Comparison of ENCODE assay signal across 18 mouse cellular contexts in genomic region chr5:137134959-137135358, GRCm38 (mm10). TPM values are rescaled to one million over a fixed set of nuclear protein-coding genes. Genes with fewer than 3 reads are reported as not detected.
DNase-seq lines count a peak whose midpoint lies in the region; ATAC-seq lines count a peak whose summit lies in the region.
"Had no signal": no experiment of that assay in that cellular context is flagged by ENCODE, and none has a peak within 500 bp of the region (broad histone marks: within the 10 kb centered on the region; RNA-seq: fewer than 3 reads in every experiment).

No protein-coding gene starts in this region.

- no peaks in the 10 kb centered on the region for H3K9me3 ChIP-seq in kidney, embryonic 16.5 days (ENCODE audit: low read length)
- H3K9me3 ChIP-seq: embryonic facial prominence, embryonic 15.5 days; forebrain, embryonic 15.5 days; heart, embryonic 15.5 days; liver, embryonic 15.5 days had no signal

- H3K27me3 ChIP-seq in kidney, embryonic 16.5 days (ENCODE audit: insufficient read depth, low read length), result no peaks in the 10 kb centered on the region
- H3K27me3 ChIP-seq: embryonic facial prominence, embryonic 15.5 days; forebrain, embryonic 15.5 days; liver, embryonic 15.5 days; neural tube, embryonic 12.5 days had no signal

- H3K4me3 ChIP-seq in kidney, embryonic 16.5 days (ENCODE audit: low read length), result no peak overlapping the region
- H3K4me3 ChIP-seq: embryonic facial prominence, embryonic 15.5 days; forebrain, embryonic 15.5 days; heart, embryonic 15.5 days; liver, embryonic 15.5 days; midbrain, embryonic 12.5 days; neural tube, embryonic 12.5 days had no signal

- H3K9ac ChIP-seq in kidney, embryonic 16.5 days (replicated peaks; ENCODE audit: low read length), result no peak overlapping the region
- H3K9ac ChIP-seq: embryonic facial prominence, embryonic 15.5 days; forebrain, embryonic 15.5 days; heart, embryonic 15.5 days; liver, embryonic 15.5 days; midbrain, embryonic 12.5 days; neural tube, embryonic 12.5 days had no signal

- H3K4me2 ChIP-seq in kidney, embryonic 16.5 days (replicated peaks; ENCODE audit: low read depth, low read length), result no peak overlapping the region
- H3K4me2 ChIP-seq: embryonic facial prominence, embryonic 15.5 days; forebrain, embryonic 15.5 days; heart, embryonic 15.5 days; liver, embryonic 15.5 days; midbrain, embryonic 12.5 days; neural tube, embryonic 12.5 days had no signal

- no peak overlapping the region for H3K27ac ChIP-seq in kidney, embryonic 16.5 days (ENCODE audit: low read length)
- H3K27ac ChIP-seq: embryonic facial prominence, embryonic 15.5 days; forebrain, embryonic 15.5 days; heart, embryonic 15.5 days; liver, embryonic 15.5 days; midbrain, embryonic 12.5 days; neural tube, embryonic 12.5 days had no signal

- no peak for ATAC-seq in kidney, embryonic 16.5 days (ENCODE audit: low FRiP score, low TSS enrichment)
- ATAC-seq: forebrain, embryonic 15.5 days; hindbrain, embryonic 16.5 days had no signal

- H3K4me1 ChIP-seq in kidney, embryonic 16.5 days (ENCODE audit: insufficient read depth, low read length), result no peaks in the 10 kb centered on the region
- H3K4me1 ChIP-seq: embryonic facial prominence, embryonic 15.5 days; forebrain, embryonic 15.5 days; heart, embryonic 15.5 days; liver, embryonic 15.5 days; midbrain, embryonic 12.5 days; neural tube, embryonic 12.5 days had no signal

- peak; percentile 82 for DNase-seq in adrenal gland, postnatal 10 days
- no peak for DNase-seq in adrenal gland, adult 8-10 months
- DNase-seq in kidney, postnatal 14 days, result peak; percentile 54
- peak; percentile 80 for DNase-seq in testis, postnatal 10 days (ENCODE audit: low spot score)
- DNase-seq in testis, postnatal 14 days (ENCODE audit: low spot score), result no peak
- no peak for DNase-seq in left cerebral cortex, adult 8-10 months (ENCODE audit: low spot score in 2 of 2)
- DNase-seq in layer of hippocampus, adult 9-10 months (ENCODE audit: low spot score), result no peak
- DNase-seq: cerebellum, postnatal 10 days; gastrocnemius, postnatal 36 days; right cerebral cortex, adult 18-20 months had no signal

- H3K36me3 ChIP-seq in kidney, embryonic 16.5 days (ENCODE audit: insufficient read depth, low read length), result no peaks in the 10 kb centered on the region
- H3K36me3 ChIP-seq: embryonic facial prominence, embryonic 15.5 days; forebrain, embryonic 15.5 days; heart, embryonic 15.5 days; liver, embryonic 15.5 days; midbrain, embryonic 12.5 days; neural tube, embryonic 12.5 days had no signal

- WGBS in kidney, embryonic 16.5 days, result 27% methylated on average over 11 of the region's 11 CpGs

RNA-seq across cellular contexts. Expression of gene Muc3, which starts 14.2 kb away (rescaled TPM):
- not detected for total RNA-seq in adrenal gland, postnatal 10 days (2021)
- total RNA-seq in adrenal gland, adult 8-10 months (2022), result not detected
- not detected in 2 replicates for polyA plus RNA-seq in kidney, embryonic 16.5 days (2015; fragmentation: Nextera tagmentation; extraction: Ambion mirVana)
- total RNA-seq in left cerebral cortex, adult 8-10 months (2022), result not detected
- total RNA-seq: gastrocnemius, postnatal 36 days had no signal
- polyA plus RNA-seq: embryonic facial prominence, embryonic 15.5 days; forebrain, embryonic 15.5 days; heart, embryonic 15.5 days; hindbrain, embryonic 16.5 days; liver, embryonic 15.5 days; midbrain, embryonic 12.5 days; neural tube, embryonic 12.5 days had no signal

RNA-seq across cellular contexts. Expression of gene Trim56, which starts 18.9 kb away (rescaled TPM):
- 10 to 100 TPM; 26.5 to 32.5 TPM for total RNA-seq in adrenal gland, postnatal 10 days (2021)
- total RNA-seq in adrenal gland, adult 8-10 months (2022), result 10 to 100 TPM; 44.0 to 57.1 (median 54.0) TPM
- polyA plus RNA-seq in kidney, embryonic 16.5 days (2015; fragmentation: Nextera tagmentation; extraction: Ambion mirVana), result 9.4 and 11.9 TPM in 2 replicates
- total RNA-seq in left cerebral cortex, adult 8-10 months (2022), result 1 to 10 TPM; 5.4 to 8.9 (median 7.4) TPM

Comparison
In these comparisons a context has a peak if more than half of its experiments do, and no peak if none do; other contexts are left out.
1. DNase-seq: peak in adrenal gland, postnatal 10 days (single experiment), kidney, postnatal 14 days (single experiment) and testis, postnatal 10 days (single experiment); none in adrenal gland, adult 8-10 months (single experiment), testis, postnatal 14 days (single experiment), left cerebral cortex, adult 8-10 months (0 of 2) and layer of hippocampus, adult 9-10 months (single experiment).